Mouse (Mus musculus) layer of hippocampus, adult 11-12 months (tissue): Measurements from ENCODE around the gene Megf6.

Experiments
- DNase-seq: peaks from one replicate; pipeline ENCODE4 v3.0.0; 2022; ENCODE audit warnings: low spot score

The Megf6 gene

GRCm38 (mm10) chr4:154252537-154253255 lies 82.2 kb downstream of the Megf6 start:
- peak; percentile 58 for DNase-seq

GRCm38 (mm10) chr4:154260755-154261154 lies 90.2 kb downstream of the Megf6 start:
- no peak for DNase-seq

GRCm38 (mm10) chr4:154262071-154262470 lies 91.5 kb downstream of the Megf6 start:
- no peak for DNase-seq

GRCm38 (mm10) chr4:154267511-154267910 lies 97.0 kb downstream of the Megf6 start:
- no peak for DNase-seq

GRCm38 (mm10) chr4:154269520-154269919 lies 99.0 kb downstream of the Megf6 start:
- DNase-seq, result no peak

GRCm38 (mm10) chr4:154273000-154273399 lies 102.5 kb downstream of the Megf6 start:
- peak; percentile 77 for DNase-seq

GRCm38 (mm10) chr4:154279481-154279880 lies 109.0 kb downstream of the Megf6 start:
- no peak for DNase-seq

GRCm38 (mm10) chr4:154283671-154284070 lies 113.1 kb downstream of the Megf6 start:
- DNase-seq, result no peak

- no peak for DNase-seq
Observed at GRCm38 (mm10) chr4:154293735-154294201, 123.2 kb downstream of the Megf6 start.

- no peak for DNase-seq
Observed at GRCm38 (mm10) chr4:154294262-154294731, 123.8 kb downstream of the Megf6 start.

GRCm38 (mm10) chr4:154297761-154298160 lies 127.2 kb downstream of the Megf6 start:
- DNase-seq, result no peak

- no peak for DNase-seq
Observed at GRCm38 (mm10) chr4:154299541-154300271, 129.2 kb downstream of the Megf6 start.

- DNase-seq, result peak; percentile 39
Observed at GRCm38 (mm10) chr4:154301466-154301881, 130.9 kb downstream of the Megf6 start, which contains the start of gene Arhgef16. Gene Arhgef16, minus strand, starts transcription at chr4:154301676.

- DNase-seq, result no peak
Observed at GRCm38 (mm10) chr4:154309131-154309530, 138.6 kb downstream of the Megf6 start.

GRCm38 (mm10) chr4:154310576-154311262 lies 140.2 kb downstream of the Megf6 start:
- DNase-seq, result no peak

- no peak for DNase-seq
Observed at GRCm38 (mm10) chr4:154312143-154312812, 141.7 kb downstream of the Megf6 start.

GRCm38 (mm10) chr4:154312935-154313621 lies 142.5 kb downstream of the Megf6 start:
- peak; percentile 41 for DNase-seq

GRCm38 (mm10) chr4:154313622-154313967 lies 143.1 kb downstream of the Megf6 start:
- no peak for DNase-seq
